Mouse (Mus musculus) intestine, embryonic 15.5 days (tissue): ENCODE measurements around the gene Gm7876. TPM values are rescaled to one million over a fixed set of nuclear protein-coding genes. Genes with fewer than 3 reads are reported as not detected.
"Not testable (repeated sequence)": the region's sequence is repeated elsewhere in the genome, so short reads cannot be mapped to it uniquely, and the experiment has no call there.

Experiments
- ATAC-seq: fragments of 200-750 bp; cut with Nextera tagmentation; 2 replicates; pipeline ENCODE4 v1.8.0; 2017; ENCODE audit warnings: moderate TSS enrichment, moderate library complexity
- H3K27ac ChIP-seq: fragments of 300-500 bp; sonication (generic); 2 replicates; pipeline ENCODE4 v1.5.1; 2015; ENCODE audit warnings: mild to moderate bottlenecking, inconsistent platforms
- H3K27me3 ChIP-seq: fragments of 300-500 bp; sonication (generic); replicated peaks from 2 replicates; pipeline ENCODE4 v1.6.1; 2015; ENCODE audit warnings: inconsistent platforms
- H3K36me3 ChIP-seq: fragments of 300-500 bp; sonication (generic); 2 replicates; pipeline ENCODE4 v1.6.1; 2015; ENCODE audit warnings: inconsistent platforms
- H3K4me1 ChIP-seq: fragments of 300-500 bp; sonication (generic); replicated peaks from 2 replicates; pipeline ENCODE4 v1.6.1; 2015; ENCODE audit warnings: inconsistent platforms
- H3K4me2 ChIP-seq: fragments of 300-500 bp; sonication (generic); replicated peaks from 2 replicates; pipeline ENCODE4 v1.6.1; 2015; ENCODE audit warnings: mild to moderate bottlenecking, inconsistent platforms
- H3K4me3 ChIP-seq: fragments of 300-500 bp; sonication (generic); replicated peaks from 2 replicates; pipeline ENCODE4 v1.5.1; 2015; ENCODE audit warnings: inconsistent platforms
- H3K9ac ChIP-seq: fragments of 300-500 bp; sonication (generic); 2 replicates; pipeline ENCODE4 v1.6.1; 2015; ENCODE audit warnings: inconsistent platforms
- H3K9me3 ChIP-seq: fragments of 300-500 bp; sonication (generic); 2 replicates; pipeline ENCODE4 v1.6.1; 2016; ENCODE audit warnings: inconsistent platforms
- WGBS: fragments of 180-500 bp; shearing (Covaris S2); methylation state at CpG from one replicate; pipeline ENCODE4 v1.1.7; 2015; 5-methylcytosine and 5-hydroxymethylcytosine counted together
- polyA plus RNA-seq: library from polyadenylated mRNA; unstranded; fragments of >200 nt; fragmentation: Nextera tagmentation; extraction: Ambion mirVana; gene quantifications from 2 replicates; pipeline ENCODE4 v1.2.1, GENCODE M21; 2015

The Gm7876 gene
- not detected in 2 replicates for polyA plus RNA-seq

DNA sequence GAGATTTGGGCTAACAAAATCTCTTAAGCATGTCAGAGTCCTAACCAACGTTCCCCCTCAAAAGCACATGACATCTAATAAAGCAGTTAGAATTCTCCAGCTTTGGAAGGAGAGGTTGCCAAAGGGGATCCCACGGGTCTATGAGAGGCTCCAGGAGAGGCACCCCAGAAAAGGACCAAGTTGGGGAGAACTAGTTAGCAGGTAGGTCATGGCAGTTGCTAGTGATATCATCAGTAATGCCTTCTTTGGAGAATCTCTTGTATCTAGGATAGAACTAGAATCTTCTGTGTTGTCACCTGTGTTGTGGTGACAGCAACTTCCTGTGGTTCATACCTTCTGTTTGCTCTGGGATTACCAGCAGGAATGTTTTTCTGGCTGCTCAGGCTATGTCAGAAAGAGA is at the start of gene Gm7876:
Gene Gm7876, plus strand, starts transcription at position 301 of the 400 bp plus-strand sequence.
- not testable (repeated sequence) for H3K27me3 ChIP-seq, H3K36me3 ChIP-seq, H3K4me3 ChIP-seq, ATAC-seq, H3K4me2 ChIP-seq, H3K9ac ChIP-seq, H3K27ac ChIP-seq, H3K9me3 ChIP-seq, H3K4me1 ChIP-seq
- 72% methylated on average over 1 of the region's 2 CpGs for WGBS

- not testable (repeated sequence) for H3K4me2 ChIP-seq, H3K27me3 ChIP-seq, H3K9me3 ChIP-seq, H3K4me1 ChIP-seq, H3K9ac ChIP-seq, ATAC-seq, H3K36me3 ChIP-seq, H3K27ac ChIP-seq, H3K4me3 ChIP-seq
- WGBS = no CpG with 5 or more reads among the region's 2 CpGs
Measured at GRCm38 (mm10) chr14:4663892-4664291, 45.1 kb upstream of the Gm7876 start, which contains the start of gene Gm3239. Gene Gm3239, plus strand, starts transcription at chr14:4664192.

- not testable (repeated sequence) for H3K36me3 ChIP-seq, H3K27ac ChIP-seq, H3K4me1 ChIP-seq, ATAC-seq, H3K9me3 ChIP-seq, H3K27me3 ChIP-seq, H3K9ac ChIP-seq
- peak within 1 kb of the TSS; percentile 17 for H3K4me3 ChIP-seq
- H3K4me2 ChIP-seq = peak within 1 kb of the TSS; percentile 49
- WGBS = 4% methylated on average over 5 of the region's 47 CpGs
Measured at GRCm38 (mm10) chr14:4726038-4726880, 17.2 kb downstream of the Gm7876 start, which contains the start of gene Gm3252. Gene Gm3252, plus strand, starts transcription at chr14:4726775.

Other genes with a start within 250 kb of the Gm7876 start
- not detected in 2 replicates for gene Gm3182, start 227.5 kb upstream of the Gm7876 start, polyA plus RNA-seq
- gene Gm3047, start 153.8 kb upstream of the Gm7876 start, polyA plus RNA-seq = not detected in 2 replicates
- not detected in 2 replicates for gene Gm8159, start 76.9 kb upstream of the Gm7876 start, polyA plus RNA-seq
- gene Gm3239, start 45.0 kb upstream of the Gm7876 start, polyA plus RNA-seq = not detected in 2 replicates
- gene Gm3252, start 17.5 kb downstream of the Gm7876 start, polyA plus RNA-seq = 0.14 TPM in 1 of 2 replicates, not detected in the other
- not detected in 2 replicates for gene Gm9602, start 67.1 kb downstream of the Gm7876 start, polyA plus RNA-seq
- not detected in 2 replicates for gene Gm3269, start 128.9 kb downstream of the Gm7876 start, polyA plus RNA-seq
- 0.25 TPM in 1 of 2 replicates, not detected in the other for gene Gm3264, start 146.3 kb downstream of the Gm7876 start, polyA plus RNA-seq
- gene Gm3278, start 183.2 kb downstream of the Gm7876 start, polyA plus RNA-seq = not detected in 2 replicates